Mouse (Mus musculus): ENCODE results near the gene Acadvl. TPM values are rescaled to one million over a fixed set of nuclear protein-coding genes. Genes with fewer than 3 reads are reported as not detected.

The Acadvl gene
- polyA plus RNA-seq (2012; ENCODE audit: low replicate concordance) = 24.5 and 32.0 TPM in 2 replicates

GRCm38 (mm10) chr11:70014880-70015558, at the start of gene Acadvl:
Gene Acadvl, minus strand, starts transcription at chr11:70015411.

GRCm38 (mm10) chr11:70053898-70054570, 38.8 kb upstream of the Acadvl start, which contains the start of gene Asgr1:
Gene Asgr1, plus strand, starts transcription at chr11:70054085.

GRCm38 (mm10) chr11:70016669-70017068, 1.5 kb upstream of the Acadvl start, which contains the start of gene Dlg4:
Gene Dlg4, plus strand, starts transcription at chr11:70016942.

GRCm38 (mm10) chr11:70000396-70000898, 14.8 kb downstream of the Acadvl start, which contains the start of gene Dvl2:
Gene Dvl2, plus strand, starts transcription at chr11:70000595.

GRCm38 (mm10) chr11:69995391-69995960, 19.7 kb downstream of the Acadvl start, which contains the start of gene Phf23:
Gene Phf23, plus strand, starts transcription at chr11:69995777.

GRCm38 (mm10) chr11:69990850-69991691, 24.1 kb downstream of the Acadvl start, which contains the start of gene Gabarap:
Gene Gabarap, plus strand, starts transcription at chr11:69991143.

GRCm38 (mm10) chr11:69982225-69982624, 33.0 kb downstream of the Acadvl start, which contains the start of gene Elp5:
Gene Elp5, minus strand, starts transcription at chr11:69982517.

GRCm38 (mm10) chr11:69981141-69981762, 34.0 kb downstream of the Acadvl start, which contains the start of gene Ctdnep1:
Gene Ctdnep1, plus strand, starts transcription at chr11:69981156.

GRCm38 (mm10) chr11:69964650-69965270, 50.5 kb downstream of the Acadvl start, which contains the start of gene Cldn7:
Gene Cldn7, plus strand, starts transcription at chr11:69964779.

Other genes with a start within 250 kb of the Acadvl start
- 133 and 229 TPM in 2 replicates for gene Zbtb4, start 249.5 kb downstream of the Acadvl start, polyA plus RNA-seq (2012; ENCODE audit: low replicate concordance)
- gene Chrnb1, start 219.5 kb downstream of the Acadvl start, polyA plus RNA-seq (2012; ENCODE audit: low replicate concordance) = 2.3 and 2.5 TPM in 2 replicates
- gene Fgf11, start 213.6 kb downstream of the Acadvl start, polyA plus RNA-seq (2012; ENCODE audit: low replicate concordance) = 0.86 and 1.1 TPM in 2 replicates
- 0.17 and 0.45 TPM in 2 replicates for gene Tmem102, start 209.8 kb downstream of the Acadvl start, polyA plus RNA-seq (2012; ENCODE audit: low replicate concordance)
- not detected in 2 replicates for gene Gm39566, start 200.1 kb downstream of the Acadvl start, polyA plus RNA-seq (2012; ENCODE audit: low replicate concordance)
- gene Spem2, start 196.9 kb downstream of the Acadvl start, polyA plus RNA-seq (2012; ENCODE audit: low replicate concordance) = not detected in 2 replicates
- gene Spem1, start 193.2 kb downstream of the Acadvl start, polyA plus RNA-seq (2012; ENCODE audit: low replicate concordance) = not detected in 2 replicates
- gene Nlgn2, start 177.6 kb downstream of the Acadvl start, polyA plus RNA-seq (2012; ENCODE audit: low replicate concordance) = 3.5 and 7.7 TPM in 2 replicates
- gene Tmem256, start 176.9 kb downstream of the Acadvl start, polyA plus RNA-seq (2012; ENCODE audit: low replicate concordance) = 239 and 507 TPM in 2 replicates
- gene Plscr3, start 169.0 kb downstream of the Acadvl start, polyA plus RNA-seq (2012; ENCODE audit: low replicate concordance) = 37.9 and 61.0 TPM in 2 replicates
- 1.7 TPM in 1 of 2 replicates, not detected in the other for gene Tnk1, start 156.7 kb downstream of the Acadvl start, polyA plus RNA-seq (2012; ENCODE audit: low replicate concordance)
- gene Tmem95, start 137.4 kb downstream of the Acadvl start, polyA plus RNA-seq (2012; ENCODE audit: low replicate concordance) = not detected in 2 replicates
- gene Kctd11, start 134.0 kb downstream of the Acadvl start, polyA plus RNA-seq (2012; ENCODE audit: low replicate concordance) = 3.0 and 3.7 TPM in 2 replicates
- 193 and 275 TPM in 2 replicates for gene Acap1, start 119.9 kb downstream of the Acadvl start, polyA plus RNA-seq (2012; ENCODE audit: low replicate concordance)
- gene 2810408A11Rik, start 114.4 kb downstream of the Acadvl start, polyA plus RNA-seq (2012; ENCODE audit: low replicate concordance) = 1.1 and 1.5 TPM in 2 replicates
- 67.4 and 137 TPM in 2 replicates for gene Neurl4, start 114.3 kb downstream of the Acadvl start, polyA plus RNA-seq (2012; ENCODE audit: low replicate concordance)
- gene Gps2, start 101.5 kb downstream of the Acadvl start, polyA plus RNA-seq (2012; ENCODE audit: low replicate concordance) = 109 and 212 TPM in 2 replicates
- 938 and 1,043 TPM in 2 replicates for gene Eif5a, start 93.5 kb downstream of the Acadvl start, polyA plus RNA-seq (2012; ENCODE audit: low replicate concordance)
- gene Ybx2, start 79.6 kb downstream of the Acadvl start, polyA plus RNA-seq (2012; ENCODE audit: low replicate concordance) = 0.54 and 2.7 TPM in 2 replicates
- 15.8 TPM in 1 of 2 replicates, not detected in the other for gene Slc2a4, start 67.2 kb downstream of the Acadvl start, polyA plus RNA-seq (2012; ENCODE audit: low replicate concordance)
- 0.27 and 0.88 TPM in 2 replicates for gene Cldn7, start 50.6 kb downstream of the Acadvl start, polyA plus RNA-seq (2012; ENCODE audit: low replicate concordance)
- gene Ctdnep1, start 34.3 kb downstream of the Acadvl start, polyA plus RNA-seq (2012; ENCODE audit: low replicate concordance) = 123 and 255 TPM in 2 replicates
- gene Elp5, start 32.9 kb downstream of the Acadvl start, polyA plus RNA-seq (2012; ENCODE audit: low replicate concordance) = 11.9 and 17.1 TPM in 2 replicates
- 344 and 452 TPM in 2 replicates for gene Gabarap, start 24.3 kb downstream of the Acadvl start, polyA plus RNA-seq (2012; ENCODE audit: low replicate concordance)
- 67.4 and 84.5 TPM in 2 replicates for gene Phf23, start 19.6 kb downstream of the Acadvl start, polyA plus RNA-seq (2012; ENCODE audit: low replicate concordance)
- 49.3 and 51.4 TPM in 2 replicates for gene Dvl2, start 14.8 kb downstream of the Acadvl start, polyA plus RNA-seq (2012; ENCODE audit: low replicate concordance)
- gene Dlg4, start 1.5 kb upstream of the Acadvl start, polyA plus RNA-seq (2012; ENCODE audit: low replicate concordance) = 12.5 and 18.5 TPM in 2 replicates
- gene Asgr1, start 38.7 kb upstream of the Acadvl start, polyA plus RNA-seq (2012; ENCODE audit: low replicate concordance) = not detected in 2 replicates
- gene Asgr2, start 77.2 kb upstream of the Acadvl start, polyA plus RNA-seq (2012; ENCODE audit: low replicate concordance) = 0.13 and 0.17 TPM in 2 replicates
- gene Mgl2, start 114.9 kb upstream of the Acadvl start, polyA plus RNA-seq (2012; ENCODE audit: low replicate concordance) = 0.10 TPM in 1 of 2 replicates, not detected in the other
- 1.1 and 2.2 TPM in 2 replicates for gene Clec10a, start 140.8 kb upstream of the Acadvl start, polyA plus RNA-seq (2012; ENCODE audit: low replicate concordance)
- 0.42 and 1.8 TPM in 2 replicates for gene Slc16a11, start 197.3 kb upstream of the Acadvl start, polyA plus RNA-seq (2012; ENCODE audit: low replicate concordance)
- gene Slc16a13, start 205.7 kb upstream of the Acadvl start, polyA plus RNA-seq (2012; ENCODE audit: low replicate concordance) = 4.8 and 6.9 TPM in 2 replicates
- 1.2 and 1.7 TPM in 2 replicates for gene Bcl6b, start 214.4 kb upstream of the Acadvl start, polyA plus RNA-seq (2012; ENCODE audit: low replicate concordance)
- gene 0610010K14Rik, start 222.5 kb upstream of the Acadvl start, polyA plus RNA-seq (2012; ENCODE audit: low replicate concordance) = 63.8 and 101 TPM in 2 replicates
- gene Gm21988, start 224.4 kb upstream of the Acadvl start, polyA plus RNA-seq (2012; ENCODE audit: low replicate concordance) = 2.8 and 4.1 TPM in 2 replicates
- 44.8 and 229 TPM in 2 replicates for gene Rnasek, start 224.4 kb upstream of the Acadvl start, polyA plus RNA-seq (2012; ENCODE audit: low replicate concordance)
- gene Alox12, start 239.9 kb upstream of the Acadvl start, polyA plus RNA-seq (2012; ENCODE audit: low replicate concordance) = 0.63 and 0.76 TPM in 2 replicates